Mouse (Mus musculus): Measurements from ENCODE around the gene Tm7sf3. TPM values are rescaled to one million over a fixed set of nuclear protein-coding genes. Genes with fewer than 3 reads are reported as not detected.

Gene Tm7sf3
- polyA plus RNA-seq, 1 experiment from 2014 or later: 33.2 TPM

- Histone ChIP-seq H3K4me3 (ENCODE audit: low read length) (no peak overlapping the region), H3K36me3 (ENCODE audit: control insufficient read depth, insufficient read depth, low read length) (peaks cover 15% of the 10 kb centered on the region; the same call in 1 of the 2 replicates), H3K9me3 (ENCODE audit: control insufficient read depth, low read length) (no peaks in the 10 kb centered on the region), H3K9ac (ENCODE audit: low read depth, low read length) (no peak overlapping the region), H3K27ac (ENCODE audit: low read length) (no peak overlapping the region), H3K4me1 (ENCODE audit: control insufficient read depth, insufficient read depth, low read length) (no peaks in the 10 kb centered on the region), H3K4me2 (ENCODE audit: low read depth, low read length) (no peak overlapping the region), H3K27me3 (replicated peaks; ENCODE audit: control insufficient read depth, insufficient read depth, low read length) (no peaks in the 10 kb centered on the region)
- no peak for ATAC-seq
- WGBS: 82% methylated on average over 10 of the region's 10 CpGs
Observed at GRCm38 (mm10) chr6:146603651-146604050, 39.0 kb downstream of the Tm7sf3 start.

- Histone ChIP-seq H3K4me3 (ENCODE audit: low read length) (no peak overlapping the region), H3K9ac (ENCODE audit: low read depth, low read length) (no peak overlapping the region), H3K4me1 (ENCODE audit: control insufficient read depth, insufficient read depth, low read length) (no peaks in the 10 kb centered on the region), H3K4me2 (ENCODE audit: low read depth, low read length) (no peak overlapping the region), H3K27ac (ENCODE audit: low read length) (no peak overlapping the region), H3K27me3 (replicated peaks; ENCODE audit: control insufficient read depth, insufficient read depth, low read length) (no peaks in the 10 kb centered on the region), H3K36me3 (ENCODE audit: control insufficient read depth, insufficient read depth, low read length) (peaks cover 15% of the 10 kb centered on the region; the same call in 1 of the 2 replicates), H3K9me3 (ENCODE audit: control insufficient read depth, low read length) (no peaks in the 10 kb centered on the region)
- no peak for ATAC-seq
- 88% methylated on average over 4 of the region's 4 CpGs for WGBS
Observed at GRCm38 (mm10) chr6:146602601-146603000, 40.0 kb downstream of the Tm7sf3 start.

- H3K36me3 ChIP-seq (ENCODE audit: control insufficient read depth, insufficient read depth, low read length): peaks cover 11% of the 10 kb centered on the region
- no peaks in the 10 kb centered on the region for H3K27me3 ChIP-seq (replicated peaks; ENCODE audit: control insufficient read depth, insufficient read depth, low read length)
- over 99% methylated on average over 5 of the region's 5 CpGs for WGBS
- H3K27ac ChIP-seq (ENCODE audit: low read length): no peak overlapping the region
- ATAC-seq: no peak
- no peaks in the 10 kb centered on the region for H3K9me3 ChIP-seq (ENCODE audit: control insufficient read depth, low read length)
- no peak overlapping the region for H3K4me2 ChIP-seq (ENCODE audit: low read depth, low read length)
- H3K9ac ChIP-seq (ENCODE audit: low read depth, low read length): no peak overlapping the region
- H3K4me3 ChIP-seq (ENCODE audit: low read length): no peak overlapping the region
- no peaks in the 10 kb centered on the region for H3K4me1 ChIP-seq (ENCODE audit: control insufficient read depth, insufficient read depth, low read length)
Observed at GRCm38 (mm10) chr6:146585134-146585533, 57.5 kb downstream of the Tm7sf3 start.

- Histone ChIP-seq H3K27me3 (replicated peaks; ENCODE audit: control insufficient read depth, insufficient read depth, low read length) (no peaks in the 10 kb centered on the region), H3K27ac (ENCODE audit: low read length) (no peak overlapping the region), H3K4me3 (ENCODE audit: low read length) (no peak overlapping the region), H3K36me3 (ENCODE audit: control insufficient read depth, insufficient read depth, low read length) (peaks cover 11% of the 10 kb centered on the region), H3K4me2 (ENCODE audit: low read depth, low read length) (no peak overlapping the region), H3K9me3 (ENCODE audit: control insufficient read depth, low read length) (no peaks in the 10 kb centered on the region), H3K9ac (ENCODE audit: low read depth, low read length) (no peak overlapping the region), H3K4me1 (ENCODE audit: control insufficient read depth, insufficient read depth, low read length) (no peaks in the 10 kb centered on the region; the same call in 1 of the 2 replicates)
- 72% methylated on average over 2 of the region's 2 CpGs for WGBS
- no peak for ATAC-seq
Observed at GRCm38 (mm10) chr6:146583366-146584046, 59.1 kb downstream of the Tm7sf3 start.

- H3K27me3 ChIP-seq (replicated peaks; ENCODE audit: control insufficient read depth, insufficient read depth, low read length): no peaks in the 10 kb centered on the region
- no peak overlapping the region for H3K4me3 ChIP-seq (ENCODE audit: low read length)
- H3K27ac ChIP-seq (ENCODE audit: low read length): no peak overlapping the region
- no peaks in the 10 kb centered on the region for H3K9me3 ChIP-seq (ENCODE audit: control insufficient read depth, low read length)
- no peaks in the 10 kb centered on the region for H3K36me3 ChIP-seq (ENCODE audit: control insufficient read depth, insufficient read depth, low read length)
- H3K4me2 ChIP-seq (ENCODE audit: low read depth, low read length): no peak overlapping the region
- H3K4me1 ChIP-seq (ENCODE audit: control insufficient read depth, insufficient read depth, low read length): peaks cover 6% of the 10 kb centered on the region; the same call in 1 of the 2 replicates
- ATAC-seq: no peak
- WGBS: 36% methylated on average over 2 of the region's 2 CpGs
- H3K9ac ChIP-seq (ENCODE audit: low read depth, low read length): no peak overlapping the region
Observed at GRCm38 (mm10) chr6:146580381-146580926, 62.2 kb downstream of the Tm7sf3 start.

GRCm38 (mm10) chr6:146578586-146578985, 64.0 kb downstream of the Tm7sf3 start:
- peaks cover 9% of the 10 kb centered on the region; the same call in 1 of the 2 replicates for H3K4me1 ChIP-seq (ENCODE audit: control insufficient read depth, insufficient read depth, low read length)
- no peaks in the 10 kb centered on the region for H3K27me3 ChIP-seq (replicated peaks; ENCODE audit: control insufficient read depth, insufficient read depth, low read length)
- peak overlapping the region; percentile 72 for H3K4me2 ChIP-seq (ENCODE audit: low read depth, low read length)
- peak overlapping the region; percentile 96 for H3K9ac ChIP-seq (ENCODE audit: low read depth, low read length)
- ATAC-seq: no peak
- peak overlapping the region; percentile 77 for H3K4me3 ChIP-seq (ENCODE audit: low read length)
- no peaks in the 10 kb centered on the region for H3K36me3 ChIP-seq (ENCODE audit: control insufficient read depth, insufficient read depth, low read length)
- 9% methylated on average over 7 of the region's 7 CpGs for WGBS
- no peaks in the 10 kb centered on the region for H3K9me3 ChIP-seq (ENCODE audit: control insufficient read depth, low read length)
- H3K27ac ChIP-seq (ENCODE audit: low read length): peak overlapping the region; percentile 97

- under 1% methylated on average over 22 of the region's 22 CpGs for WGBS
- H3K9ac ChIP-seq (ENCODE audit: low read depth, low read length): peak overlapping the region; percentile 96
- peaks cover 9% of the 10 kb centered on the region; the same call in 1 of the 2 replicates for H3K4me1 ChIP-seq (ENCODE audit: control insufficient read depth, insufficient read depth, low read length)
- H3K27ac ChIP-seq (ENCODE audit: low read length): peak overlapping the region; percentile 97
- H3K27me3 ChIP-seq (replicated peaks; ENCODE audit: control insufficient read depth, insufficient read depth, low read length): no peaks in the 10 kb centered on the region
- H3K9me3 ChIP-seq (ENCODE audit: control insufficient read depth, low read length): no peaks in the 10 kb centered on the region
- ATAC-seq: peak; percentile 66
- H3K36me3 ChIP-seq (ENCODE audit: control insufficient read depth, insufficient read depth, low read length): no peaks in the 10 kb centered on the region
- peak overlapping the region; percentile 72 for H3K4me2 ChIP-seq (ENCODE audit: low read depth, low read length)
- H3K4me3 ChIP-seq (ENCODE audit: low read length): peak overlapping the region; percentile 77
Observed at GRCm38 (mm10) chr6:146578111-146578531, 64.5 kb downstream of the Tm7sf3 start.

GRCm38 (mm10) chr6:146577310-146578109, 65.1 kb downstream of the Tm7sf3 start, which contains the start of gene Ints13:
Ints13 (minus strand) TSS chr6:146577835.
- Histone ChIP-seq H3K27ac (ENCODE audit: low read length) (peak within 1 kb of the TSS; percentile 97), H3K4me2 (ENCODE audit: low read depth, low read length) (peak within 1 kb of the TSS; percentile 72), H3K4me1 (ENCODE audit: control insufficient read depth, insufficient read depth, low read length) (peaks cover 9% of the 10 kb centered on the region; the same call in 1 of the 2 replicates), H3K36me3 (ENCODE audit: control insufficient read depth, insufficient read depth, low read length) (no peaks in the 10 kb centered on the region), H3K4me3 (ENCODE audit: low read length) (peak within 1 kb of the TSS; percentile 77), H3K9ac (ENCODE audit: low read depth, low read length) (peak within 1 kb of the TSS; percentile 96), H3K9me3 (ENCODE audit: control insufficient read depth, low read length) (no peaks in the 10 kb centered on the region), H3K27me3 (replicated peaks; ENCODE audit: control insufficient read depth, insufficient read depth, low read length) (no peaks in the 10 kb centered on the region)
- under 1% methylated on average over 77 of the region's 77 CpGs for WGBS
- peak; percentile 98 for ATAC-seq

- Histone ChIP-seq H3K4me2 (ENCODE audit: low read depth, low read length) (peak within 1 kb of the TSS; percentile 72), H3K27me3 (replicated peaks; ENCODE audit: control insufficient read depth, insufficient read depth, low read length) (no peaks in the 10 kb centered on the region), H3K9ac (ENCODE audit: low read depth, low read length) (peak within 1 kb of the TSS; percentile 96), H3K4me1 (ENCODE audit: control insufficient read depth, insufficient read depth, low read length) (peaks cover 9% of the 10 kb centered on the region; the same call in 1 of the 2 replicates), H3K4me3 (ENCODE audit: low read length) (peak within 1 kb of the TSS; percentile 77), H3K9me3 (ENCODE audit: control insufficient read depth, low read length) (no peaks in the 10 kb centered on the region), H3K27ac (ENCODE audit: low read length) (peak within 1 kb of the TSS; percentile 97), H3K36me3 (ENCODE audit: control insufficient read depth, insufficient read depth, low read length) (no peaks in the 10 kb centered on the region)
- ATAC-seq: no peak
- under 1% methylated on average over 13 of the region's 13 CpGs for WGBS
Observed at GRCm38 (mm10) chr6:146576903-146577302, 65.7 kb downstream of the Tm7sf3 start, which contains the start of gene Fgfr1op2. Fgfr1op2 (plus strand) TSS chr6:146577203.

All from intestine, embryonic 16.5 days (tissue).